Mouse (Mus musculus): Measurements from ENCODE around the gene Pik3r1. TPM values are rescaled to one million over a fixed set of nuclear protein-coding genes. Genes with fewer than 3 reads are reported as not detected.

The Pik3r1 gene
- polyA plus RNA-seq, 1 experiment, result 7.3 TPM

DNA sequence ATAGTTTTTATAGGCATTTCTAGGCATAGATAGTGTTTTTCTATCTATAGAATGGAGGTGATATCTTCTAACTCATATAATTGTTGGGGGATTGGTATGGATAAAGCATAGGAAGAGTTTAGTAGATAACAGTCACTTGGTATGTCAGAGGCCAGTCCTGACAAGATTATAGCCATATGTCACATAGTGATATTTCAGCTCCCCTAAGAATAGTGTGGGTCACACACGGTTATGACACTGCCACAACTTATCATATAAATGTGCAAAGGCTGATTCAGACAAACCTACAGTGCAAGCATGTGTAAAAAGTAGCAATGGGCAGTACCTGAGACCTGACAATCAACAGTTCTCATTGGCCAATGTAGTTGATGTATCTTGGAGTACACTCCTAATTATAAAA lies 89.0 kb downstream of the Pik3r1 start:
- Histone ChIP-seq H3K79me2 (ENCODE audit: control insufficient read depth, insufficient read depth) (no peaks in the 10 kb centered on the region), H3K79me3 (ENCODE audit: low read depth) (no peaks in the 10 kb centered on the region), H3K27me3 (ENCODE audit: control insufficient read depth, insufficient read depth, insufficient read length) (no peaks in the 10 kb centered on the region), H3ac (ENCODE audit: control insufficient read depth, insufficient read length, low read depth) (no peak overlapping the region), H3K36me3 (ENCODE audit: control insufficient read depth, insufficient read depth) (peaks cover 12% of the 10 kb centered on the region), H3K4me3 (ENCODE audit: insufficient read depth, poor library complexity, severe bottlenecking) (no peak overlapping the region)
- no peak for TF ChIP-seq FOSL1 (IDR thresholded peaks at IDR 0.05; ENCODE audit: insufficient read depth, low read length, poor library complexity, severe bottlenecking)
- TF ChIP-seq MYOD1 (IDR thresholded peaks at IDR 0.05; ENCODE audit: control insufficient read depth, insufficient read length, low read depth), result no peak
- no peak for TF ChIP-seq CEBPB (IDR thresholded peaks at IDR 0.05; ENCODE audit: low read depth)
- TF ChIP-seq CTCF (IDR thresholded peaks at IDR 0.05; ENCODE audit: control insufficient read depth, insufficient read depth, insufficient read length), result no peak
- TF ChIP-seq MYOG (IDR thresholded peaks at IDR 0.05; ENCODE audit: control insufficient read depth, extremely low read depth, insufficient read length), result no peak
- TF ChIP-seq MAX (IDR thresholded peaks at IDR 0.05), result no peak
- TF ChIP-seq USF1 (IDR thresholded peaks at IDR 0.05; ENCODE audit: low read depth), result no peak

DNA sequence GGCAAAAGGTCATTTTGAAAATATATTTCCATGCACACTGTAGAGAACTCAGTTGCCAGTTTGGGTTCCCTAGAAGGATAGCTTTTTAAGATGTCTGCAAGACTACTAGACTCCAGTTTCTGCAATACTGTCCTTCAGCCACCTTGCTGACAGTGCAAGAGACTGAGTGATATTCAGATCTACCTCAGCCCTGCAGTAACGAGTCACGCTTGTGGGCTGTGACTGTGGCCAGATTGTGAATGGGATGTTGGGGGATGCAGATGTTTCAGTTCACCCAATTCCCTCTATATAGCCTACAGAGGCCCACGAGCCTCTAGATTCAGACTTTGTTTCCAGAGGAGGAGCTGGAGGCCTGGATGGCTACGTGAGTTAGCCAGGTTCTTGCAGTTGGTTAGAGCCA lies 90.0 kb downstream of the Pik3r1 start:
- Histone ChIP-seq H3ac (ENCODE audit: control insufficient read depth, insufficient read length, low read depth) (no peak overlapping the region), H3K79me2 (ENCODE audit: control insufficient read depth, insufficient read depth) (no peaks in the 10 kb centered on the region), H3K79me3 (ENCODE audit: low read depth) (no peaks in the 10 kb centered on the region), H3K4me3 (ENCODE audit: insufficient read depth, poor library complexity, severe bottlenecking) (no peak overlapping the region), H3K36me3 (ENCODE audit: control insufficient read depth, insufficient read depth) (peaks cover 5% of the 10 kb centered on the region), H3K27me3 (ENCODE audit: control insufficient read depth, insufficient read depth, insufficient read length) (no peaks in the 10 kb centered on the region)
- no peak for TF ChIP-seq MYOD1 (IDR thresholded peaks at IDR 0.05; ENCODE audit: control insufficient read depth, insufficient read length, low read depth)
- TF ChIP-seq USF1 (IDR thresholded peaks at IDR 0.05; ENCODE audit: low read depth), result no peak
- no peak for TF ChIP-seq CEBPB (IDR thresholded peaks at IDR 0.05; ENCODE audit: low read depth)
- TF ChIP-seq CTCF (IDR thresholded peaks at IDR 0.05; ENCODE audit: control insufficient read depth, insufficient read depth, insufficient read length), result no peak
- TF ChIP-seq MAX (IDR thresholded peaks at IDR 0.05), result no peak
- TF ChIP-seq MYOG (IDR thresholded peaks at IDR 0.05; ENCODE audit: control insufficient read depth, extremely low read depth, insufficient read length), result no peak
- no peak for TF ChIP-seq FOSL1 (IDR thresholded peaks at IDR 0.05; ENCODE audit: insufficient read depth, low read length, poor library complexity, severe bottlenecking)

DNA sequence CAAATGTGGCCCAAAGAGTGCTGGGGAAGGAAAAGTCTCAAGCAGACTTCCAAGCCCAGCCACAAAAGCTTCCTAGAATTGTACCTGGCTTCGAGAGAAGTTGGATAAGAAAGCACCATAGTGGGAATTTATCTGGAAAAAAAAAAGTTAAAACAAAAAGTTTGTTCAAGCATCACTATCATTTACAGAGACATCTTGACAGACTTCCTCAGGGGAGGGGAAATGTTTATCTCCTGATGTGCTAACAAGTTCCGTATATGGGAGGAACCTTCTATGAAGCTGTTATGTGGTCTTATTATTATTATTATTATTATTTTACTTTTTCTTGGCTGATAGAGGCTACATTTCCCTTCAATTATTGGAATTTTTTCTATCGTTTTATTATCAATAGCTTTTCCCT lies 94.1 kb downstream of the Pik3r1 start:
- Histone ChIP-seq H3ac (ENCODE audit: control insufficient read depth, insufficient read length, low read depth) (no peak overlapping the region), H3K27me3 (ENCODE audit: control insufficient read depth, insufficient read depth, insufficient read length) (no peaks in the 10 kb centered on the region), H3K79me3 (ENCODE audit: low read depth) (no peaks in the 10 kb centered on the region), H3K36me3 (ENCODE audit: control insufficient read depth, insufficient read depth) (no peaks in the 10 kb centered on the region), H3K79me2 (ENCODE audit: control insufficient read depth, insufficient read depth) (no peaks in the 10 kb centered on the region), H3K4me3 (ENCODE audit: insufficient read depth, poor library complexity, severe bottlenecking) (no peak overlapping the region)
- no peak for TF ChIP-seq MYOG (IDR thresholded peaks at IDR 0.05; ENCODE audit: control insufficient read depth, extremely low read depth, insufficient read length)
- TF ChIP-seq USF1 (IDR thresholded peaks at IDR 0.05; ENCODE audit: low read depth), result no peak
- no peak for TF ChIP-seq MAX (IDR thresholded peaks at IDR 0.05)
- no peak for TF ChIP-seq MYOD1 (IDR thresholded peaks at IDR 0.05; ENCODE audit: control insufficient read depth, insufficient read length, low read depth)

DNA sequence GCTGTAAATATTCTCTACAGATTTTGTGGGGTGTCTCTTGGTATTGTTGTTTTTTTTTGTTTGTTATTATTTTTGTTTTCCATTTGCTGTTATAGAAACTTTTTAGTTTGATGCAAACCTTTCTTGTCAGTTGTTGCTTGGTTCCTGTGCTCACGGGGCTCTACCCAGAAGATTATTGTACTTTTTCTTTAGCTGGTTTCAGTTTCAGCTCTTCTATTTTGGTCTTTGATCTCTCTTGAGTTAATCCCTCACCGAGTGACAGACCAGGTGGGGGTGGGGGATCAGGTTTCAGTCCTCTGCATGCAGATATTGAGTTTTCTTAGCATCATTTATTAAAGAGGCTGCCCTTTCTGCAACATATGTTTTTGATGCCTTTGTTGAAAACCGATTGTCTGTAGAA lies 99.2 kb downstream of the Pik3r1 start:
- Histone ChIP-seq H3K27me3 (ENCODE audit: control insufficient read depth, insufficient read depth, insufficient read length) (no peaks in the 10 kb centered on the region), H3K36me3 (ENCODE audit: control insufficient read depth, insufficient read depth) (no peaks in the 10 kb centered on the region), H3ac (ENCODE audit: control insufficient read depth, insufficient read length, low read depth) (peak overlapping the region; percentile 15), H3K4me3 (ENCODE audit: insufficient read depth, poor library complexity, severe bottlenecking) (peak overlapping the region; percentile 18), H3K79me3 (ENCODE audit: low read depth) (no peaks in the 10 kb centered on the region), H3K79me2 (ENCODE audit: control insufficient read depth, insufficient read depth) (no peaks in the 10 kb centered on the region)
- TF ChIP-seq MYOG (IDR thresholded peaks at IDR 0.05; ENCODE audit: control insufficient read depth, extremely low read depth, insufficient read length), result no peak
- no peak for TF ChIP-seq CTCF (IDR thresholded peaks at IDR 0.05; ENCODE audit: control insufficient read depth, insufficient read depth, insufficient read length)
- no peak for TF ChIP-seq MAX (IDR thresholded peaks at IDR 0.05)
- no peak for TF ChIP-seq USF1 (IDR thresholded peaks at IDR 0.05; ENCODE audit: low read depth)
- TF ChIP-seq CEBPB (IDR thresholded peaks at IDR 0.05; ENCODE audit: low read depth), result no peak
- TF ChIP-seq MYOD1 (IDR thresholded peaks at IDR 0.05; ENCODE audit: control insufficient read depth, insufficient read length, low read depth), result no peak
- TF ChIP-seq FOSL1 (IDR thresholded peaks at IDR 0.05; ENCODE audit: insufficient read depth, low read length, poor library complexity, severe bottlenecking), result no peak

DNA sequence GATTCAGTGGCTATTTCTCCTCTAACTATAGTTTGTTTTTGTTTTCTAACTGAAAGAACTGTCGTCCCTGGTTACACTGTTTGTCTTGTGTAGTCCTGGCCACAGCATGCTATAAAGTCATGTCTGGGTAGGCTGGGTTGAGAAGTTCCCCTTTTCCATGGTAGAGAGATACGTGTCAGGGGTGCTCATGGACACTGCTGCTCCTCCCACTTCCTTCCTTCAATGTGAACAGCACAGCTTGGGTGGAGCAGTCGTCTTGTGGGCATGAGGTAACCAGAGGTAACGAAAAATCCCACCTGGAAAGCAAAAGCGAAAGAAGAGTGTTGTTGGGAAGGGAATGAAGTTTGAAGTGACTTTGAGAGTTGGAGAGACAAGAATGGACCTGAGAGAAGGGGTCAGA lies 104.0 kb downstream of the Pik3r1 start:
- Histone ChIP-seq H3K36me3 (ENCODE audit: control insufficient read depth, insufficient read depth) (no peaks in the 10 kb centered on the region), H3K4me3 (ENCODE audit: insufficient read depth, poor library complexity, severe bottlenecking) (no peak overlapping the region), H3K27me3 (ENCODE audit: control insufficient read depth, insufficient read depth, insufficient read length) (no peaks in the 10 kb centered on the region), H3K79me2 (ENCODE audit: control insufficient read depth, insufficient read depth) (no peaks in the 10 kb centered on the region), H3K79me3 (ENCODE audit: low read depth) (no peaks in the 10 kb centered on the region), H3ac (ENCODE audit: control insufficient read depth, insufficient read length, low read depth) (no peak overlapping the region)
- TF ChIP-seq MAX (IDR thresholded peaks at IDR 0.05), result no peak
- TF ChIP-seq MYOD1 (IDR thresholded peaks at IDR 0.05; ENCODE audit: control insufficient read depth, insufficient read length, low read depth), result no peak
- TF ChIP-seq CEBPB (IDR thresholded peaks at IDR 0.05; ENCODE audit: low read depth), result no peak
- TF ChIP-seq CTCF (IDR thresholded peaks at IDR 0.05; ENCODE audit: control insufficient read depth, insufficient read depth, insufficient read length), result no peak
- TF ChIP-seq FOSL1 (IDR thresholded peaks at IDR 0.05; ENCODE audit: insufficient read depth, low read length, poor library complexity, severe bottlenecking), result no peak
- no peak for TF ChIP-seq USF1 (IDR thresholded peaks at IDR 0.05; ENCODE audit: low read depth)

DNA sequence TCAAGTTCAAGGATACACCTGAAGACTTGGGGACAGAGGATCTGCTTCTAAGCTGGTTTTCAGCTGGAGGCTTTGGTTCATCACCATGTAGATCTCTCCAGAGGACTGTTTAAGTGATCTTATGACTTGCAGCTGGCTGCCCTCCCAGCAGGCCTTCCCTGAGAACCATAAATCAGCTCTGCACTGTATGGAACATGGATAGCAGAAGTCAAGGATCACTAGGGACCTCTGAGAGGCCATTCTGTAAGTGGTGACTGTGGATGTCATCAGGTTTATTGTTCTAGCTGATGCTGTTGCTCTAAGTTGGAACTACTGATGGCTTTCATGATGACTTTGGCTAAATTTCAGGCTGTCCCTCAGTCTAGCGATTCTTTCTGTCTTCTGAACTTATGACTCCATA lies 105.1 kb downstream of the Pik3r1 start:
- TF ChIP-seq CEBPB (IDR thresholded peaks at IDR 0.05; ENCODE audit: low read depth), result no peak
- no peak for TF ChIP-seq CTCF (IDR thresholded peaks at IDR 0.05; ENCODE audit: control insufficient read depth, insufficient read depth, insufficient read length)
- TF ChIP-seq MYOD1 (IDR thresholded peaks at IDR 0.05; ENCODE audit: control insufficient read depth, insufficient read length, low read depth), result no peak
- no peak for TF ChIP-seq MYOG (IDR thresholded peaks at IDR 0.05; ENCODE audit: control insufficient read depth, extremely low read depth, insufficient read length)
- TF ChIP-seq FOSL1 (IDR thresholded peaks at IDR 0.05; ENCODE audit: insufficient read depth, low read length, poor library complexity, severe bottlenecking), result no peak
- TF ChIP-seq MAX (IDR thresholded peaks at IDR 0.05), result no peak
- no peak for TF ChIP-seq USF1 (IDR thresholded peaks at IDR 0.05; ENCODE audit: low read depth)

More for the DNA sequence above, 105.1 kb downstream of the Pik3r1 start:
- H3K79me3 ChIP-seq (ENCODE audit: low read depth), result no peaks in the 10 kb centered on the region
- H3K36me3 ChIP-seq (ENCODE audit: control insufficient read depth, insufficient read depth), result no peaks in the 10 kb centered on the region
- H3K79me2 ChIP-seq (ENCODE audit: control insufficient read depth, insufficient read depth), result no peaks in the 10 kb centered on the region
- H3K27me3 ChIP-seq (ENCODE audit: control insufficient read depth, insufficient read depth, insufficient read length), result no peaks in the 10 kb centered on the region
- H3ac ChIP-seq (ENCODE audit: control insufficient read depth, insufficient read length, low read depth), result no peak overlapping the region
- no peak overlapping the region for H3K4me3 ChIP-seq (ENCODE audit: insufficient read depth, poor library complexity, severe bottlenecking)

All from C2C12 (cell line).